Mouse (Mus musculus) stomach, embryonic 16.5 days (tissue): ENCODE measurements around the gene Adgrb3. TPM values are rescaled to one million over a fixed set of nuclear protein-coding genes. Genes with fewer than 3 reads are reported as not detected.

Experiments used
- ATAC-seq: fragments of 200-750 bp; cut with Nextera tagmentation; 2 replicates; pipeline ENCODE4 v1.8.0; 2017; ENCODE audit warnings: moderate number of reproducible peaks, moderate TSS enrichment; ENCODE audit not compliant: insufficient read depth, low FRiP score
- H3K27ac ChIP-seq: fragments of 300-500 bp; sonication (generic); 2 replicates; pipeline ENCODE4 v1.5.1; 2014; ENCODE audit warnings: low read length
- H3K27me3 ChIP-seq: fragments of 300-500 bp; sonication (generic); 2 replicates; pipeline ENCODE4 v1.6.1; 2014; ENCODE audit warnings: low read length, control low read depth, mixed read lengths; ENCODE audit not compliant: control insufficient read depth, insufficient read depth
- H3K36me3 ChIP-seq: fragments of 300-500 bp; sonication (generic); 2 replicates; pipeline ENCODE4 v1.6.1; 2014; ENCODE audit warnings: low read length; ENCODE audit not compliant: control insufficient read depth, insufficient read depth
- H3K4me1 ChIP-seq: fragments of 300-500 bp; sonication (generic); 2 replicates; pipeline ENCODE4 v1.6.1; 2014; ENCODE audit warnings: low read length, control low read depth, mixed read lengths; ENCODE audit not compliant: control insufficient read depth, insufficient read depth
- H3K4me2 ChIP-seq: fragments of 300-500 bp; sonication (generic); 2 replicates; pipeline ENCODE4 v1.6.1; 2014; ENCODE audit warnings: low read depth, low read length, mixed read lengths
- H3K4me3 ChIP-seq: fragments of 300-500 bp; sonication (generic); replicated peaks from 2 replicates; pipeline ENCODE4 v1.5.1; 2014; ENCODE audit warnings: mild to moderate bottlenecking, low read length
- H3K9ac ChIP-seq: fragments of 300-500 bp; sonication (generic); 2 replicates; pipeline ENCODE4 v1.6.1; 2014; ENCODE audit warnings: low read length
- H3K9me3 ChIP-seq: fragments of 300-500 bp; sonication (generic); replicated peaks from 2 replicates; pipeline ENCODE4 v1.6.1; 2016; ENCODE audit warnings: low read length, control low read depth; ENCODE audit not compliant: control insufficient read depth
- WGBS: fragments of 180-500 bp; shearing (Covaris S2); extraction: QIAGEN DNeasy Blood & Tissue Kit; methylation state at CpG from one replicate; pipeline ENCODE4 v1.1.7; 2014; 5-methylcytosine and 5-hydroxymethylcytosine counted together
- polyA plus RNA-seq: library from polyadenylated mRNA; unstranded; fragments of >200 nt; fragmentation: Nextera tagmentation; extraction: Ambion mirVana; gene quantifications from 2 replicates; pipeline ENCODE4 v1.2.1, GENCODE M21; 2015

Gene Adgrb3
- polyA plus RNA-seq, 1 experiment from 2014 or later: 4.5 TPM

DNA sequence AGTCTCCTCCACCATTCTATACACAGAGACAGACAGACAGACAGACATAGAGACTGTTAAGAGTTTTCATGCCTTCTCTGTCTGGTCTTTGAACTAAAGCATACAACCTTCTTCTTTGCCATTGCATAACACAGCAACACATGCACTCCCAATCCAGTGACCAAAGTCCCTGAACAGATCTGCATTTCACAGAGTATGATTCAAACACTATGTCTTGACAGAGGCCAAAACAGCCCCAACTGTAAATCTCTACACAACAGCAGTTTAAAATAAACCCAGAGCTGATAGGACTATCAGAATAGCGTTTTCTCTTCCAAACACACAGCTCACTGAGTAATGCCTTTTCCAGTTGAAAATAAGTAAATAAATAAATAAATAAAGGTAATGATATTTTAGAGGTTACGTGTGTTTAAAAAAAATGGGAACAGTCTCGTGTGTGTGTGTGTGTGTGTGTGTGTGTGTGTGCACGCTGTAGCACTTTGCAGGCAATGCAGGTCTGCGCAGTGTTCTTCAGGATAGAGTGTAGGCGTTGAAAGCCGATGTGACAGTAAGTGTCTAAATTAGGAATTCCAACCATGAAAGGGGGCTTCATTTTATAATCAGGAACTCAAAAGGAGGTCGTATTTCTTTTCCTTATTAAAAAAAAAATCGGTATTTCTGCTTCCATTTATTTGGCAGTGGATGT, 1.3 kb downstream of the Adgrb3 start:
- no peak for ATAC-seq
- peaks cover 29% of the 10 kb centered on the region for H3K27me3 ChIP-seq

GRCm38 (mm10) chr1:25827436-25827835, 2.1 kb downstream of the Adgrb3 start:
- H3K4me3 ChIP-seq: no peak overlapping the region
- WGBS: 73% methylated on average over 9 of the region's 9 CpGs

More for the DNA sequence above, 1.3 kb downstream of the Adgrb3 start:
- Histone ChIP-seq H3K9me3 (no peaks in the 10 kb centered on the region), H3K36me3 (no peaks in the 10 kb centered on the region), H3K9ac (no peak overlapping the region), H3K27ac (no peak overlapping the region), H3K4me3 (peak overlapping the region; percentile 60), H3K4me2 (peak overlapping the region; percentile 19; the same call in 1 of the 2 replicates), H3K4me1 (no peaks in the 10 kb centered on the region)
- WGBS: 71% methylated on average over 9 of the region's 9 CpGs

GRCm38 (mm10) chr1:25826771-25827170, 2.7 kb downstream of the Adgrb3 start:
- Histone ChIP-seq H3K4me1 (no peaks in the 10 kb centered on the region), H3K9ac (no peak overlapping the region), H3K27ac (no peak overlapping the region), H3K4me2 (no peak overlapping the region), H3K4me3 (no peak overlapping the region), H3K9me3 (no peaks in the 10 kb centered on the region), H3K36me3 (no peaks in the 10 kb centered on the region), H3K27me3 (peaks cover 29% of the 10 kb centered on the region)
- 12% methylated on average over 7 of the region's 7 CpGs for WGBS
- no peak for ATAC-seq

More at GRCm38 (mm10) chr1:25827436-25827835, 2.1 kb downstream of the Adgrb3 start:
- Histone ChIP-seq H3K4me1 (no peaks in the 10 kb centered on the region), H3K27me3 (peaks cover 29% of the 10 kb centered on the region), H3K27ac (no peak overlapping the region), H3K36me3 (no peaks in the 10 kb centered on the region), H3K9ac (no peak overlapping the region), H3K9me3 (no peaks in the 10 kb centered on the region), H3K4me2 (no peak overlapping the region; the same call in 1 of the 2 replicates)
- ATAC-seq: no peak

DNA sequence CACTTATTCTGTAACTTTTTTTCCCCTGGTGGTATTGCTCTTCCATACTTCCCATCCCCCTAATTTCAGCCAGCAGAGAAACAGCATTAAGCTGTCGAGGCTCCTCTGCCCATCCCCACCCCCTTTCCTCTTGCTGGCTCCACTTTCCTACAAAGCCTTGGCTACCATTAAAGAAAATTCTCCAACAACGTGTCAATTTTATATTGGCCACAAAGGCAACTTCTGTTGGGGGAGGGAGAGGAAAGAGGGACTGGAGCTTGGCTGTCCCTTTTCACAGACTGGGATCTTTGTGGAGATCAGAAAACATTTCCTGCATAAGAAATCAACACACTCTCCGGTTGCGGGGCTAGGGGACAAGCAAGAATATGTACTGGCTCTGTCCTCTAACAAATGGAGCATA, 4.9 kb downstream of the Adgrb3 start:
- Histone ChIP-seq H3K27me3 (peaks cover 13% of the 10 kb centered on the region), H3K27ac (no peak overlapping the region), H3K4me2 (no peak overlapping the region), H3K4me3 (no peak overlapping the region), H3K9me3 (no peaks in the 10 kb centered on the region), H3K9ac (no peak overlapping the region), H3K36me3 (no peaks in the 10 kb centered on the region), H3K4me1 (no peaks in the 10 kb centered on the region)
- 36% methylated on average over 4 of the region's 4 CpGs for WGBS
- no peak for ATAC-seq

DNA sequence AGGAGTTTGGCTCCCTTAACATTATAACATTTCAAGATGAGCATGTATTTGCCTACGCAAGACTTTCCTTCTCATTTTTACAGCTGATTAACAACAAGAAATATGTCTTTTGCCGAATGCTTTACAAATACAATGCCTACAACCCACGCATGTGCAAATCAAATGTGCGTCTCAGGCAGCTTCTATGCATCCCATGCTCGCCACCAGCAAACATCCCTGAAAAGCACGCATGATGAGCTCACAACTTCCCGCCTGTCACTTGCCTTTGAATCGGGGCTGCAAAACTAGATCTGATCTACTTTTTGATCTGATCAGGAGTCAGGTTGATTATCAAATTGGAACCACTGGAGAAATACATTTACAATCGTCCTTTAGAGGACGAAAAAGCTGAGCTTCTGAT, 5.5 kb downstream of the Adgrb3 start:
- Histone ChIP-seq H3K36me3 (no peaks in the 10 kb centered on the region), H3K4me1 (no peaks in the 10 kb centered on the region), H3K4me3 (no peak overlapping the region), H3K9ac (no peak overlapping the region), H3K27me3 (peaks cover 6% of the 10 kb centered on the region), H3K4me2 (no peak overlapping the region), H3K9me3 (no peaks in the 10 kb centered on the region), H3K27ac (no peak overlapping the region)
- WGBS: 75% methylated on average over 10 of the region's 10 CpGs
- ATAC-seq: no peak

GRCm38 (mm10) chr1:25815491-25815890, 14.0 kb downstream of the Adgrb3 start:
- H3K27me3 ChIP-seq: no peaks in the 10 kb centered on the region
- 38% methylated on average over 1 of the region's 1 CpGs for WGBS
- H3K9ac ChIP-seq: no peak overlapping the region
- H3K4me1 ChIP-seq: no peaks in the 10 kb centered on the region
- ATAC-seq: no peak
- H3K27ac ChIP-seq: no peak overlapping the region
- H3K4me2 ChIP-seq: no peak overlapping the region
- no peaks in the 10 kb centered on the region for H3K9me3 ChIP-seq
- no peaks in the 10 kb centered on the region for H3K36me3 ChIP-seq
- H3K4me3 ChIP-seq: no peak overlapping the region

DNA sequence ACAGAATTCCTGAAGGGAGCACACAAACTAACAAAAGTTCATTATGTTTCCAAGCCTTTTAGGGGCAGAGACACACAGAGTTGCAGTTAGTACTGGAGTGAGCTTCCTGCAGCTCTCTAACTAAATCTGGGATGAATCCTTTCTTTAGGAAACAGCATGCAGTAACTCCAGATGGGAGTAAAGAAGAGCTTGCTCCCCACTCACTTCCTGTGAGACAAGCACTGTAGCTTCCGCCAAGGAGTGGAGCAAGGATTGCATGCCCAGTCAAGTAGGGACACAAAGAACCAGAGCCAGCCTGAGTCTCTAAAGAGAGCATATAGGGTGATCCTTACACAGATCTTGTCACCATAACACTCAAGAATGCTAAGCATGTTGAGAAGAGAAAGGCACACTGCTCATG, 50.7 kb downstream of the Adgrb3 start:
- ATAC-seq: no peak
- Histone ChIP-seq H3K9me3 (no peaks in the 10 kb centered on the region), H3K4me3 (no peak overlapping the region), H3K4me1 (no peaks in the 10 kb centered on the region), H3K36me3 (no peaks in the 10 kb centered on the region), H3K27me3 (no peaks in the 10 kb centered on the region), H3K4me2 (no peak overlapping the region), H3K27ac (no peak overlapping the region), H3K9ac (no peak overlapping the region)
- WGBS: 79% methylated on average over 1 of the region's 1 CpGs

DNA sequence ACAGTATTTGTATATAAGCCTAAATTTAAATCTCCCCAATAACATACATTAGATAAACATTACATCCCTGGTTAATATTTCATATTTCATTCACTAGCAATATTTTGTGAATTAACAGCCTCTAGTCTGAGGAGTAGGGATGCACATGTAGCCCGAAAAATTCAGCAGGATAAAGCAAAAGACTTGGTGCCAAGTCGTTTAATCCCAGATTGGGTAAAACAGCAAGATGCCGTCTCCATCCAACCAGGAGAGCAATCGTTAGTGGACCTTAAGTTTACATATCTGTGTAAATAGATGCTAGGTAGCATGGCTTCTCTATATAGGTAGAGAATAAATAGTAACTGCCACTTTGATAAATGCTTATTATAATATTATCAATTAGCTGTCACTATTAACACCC, 52.0 kb downstream of the Adgrb3 start:
- no peak for ATAC-seq
- no peak overlapping the region for H3K9ac ChIP-seq
- no peaks in the 10 kb centered on the region for H3K4me1 ChIP-seq
- no peak overlapping the region for H3K4me2 ChIP-seq
- no peak overlapping the region for H3K27ac ChIP-seq
- 77% methylated on average over 4 of the region's 4 CpGs for WGBS
- H3K9me3 ChIP-seq: no peaks in the 10 kb centered on the region
- no peaks in the 10 kb centered on the region for H3K27me3 ChIP-seq
- H3K36me3 ChIP-seq: no peaks in the 10 kb centered on the region
- no peak overlapping the region for H3K4me3 ChIP-seq

DNA sequence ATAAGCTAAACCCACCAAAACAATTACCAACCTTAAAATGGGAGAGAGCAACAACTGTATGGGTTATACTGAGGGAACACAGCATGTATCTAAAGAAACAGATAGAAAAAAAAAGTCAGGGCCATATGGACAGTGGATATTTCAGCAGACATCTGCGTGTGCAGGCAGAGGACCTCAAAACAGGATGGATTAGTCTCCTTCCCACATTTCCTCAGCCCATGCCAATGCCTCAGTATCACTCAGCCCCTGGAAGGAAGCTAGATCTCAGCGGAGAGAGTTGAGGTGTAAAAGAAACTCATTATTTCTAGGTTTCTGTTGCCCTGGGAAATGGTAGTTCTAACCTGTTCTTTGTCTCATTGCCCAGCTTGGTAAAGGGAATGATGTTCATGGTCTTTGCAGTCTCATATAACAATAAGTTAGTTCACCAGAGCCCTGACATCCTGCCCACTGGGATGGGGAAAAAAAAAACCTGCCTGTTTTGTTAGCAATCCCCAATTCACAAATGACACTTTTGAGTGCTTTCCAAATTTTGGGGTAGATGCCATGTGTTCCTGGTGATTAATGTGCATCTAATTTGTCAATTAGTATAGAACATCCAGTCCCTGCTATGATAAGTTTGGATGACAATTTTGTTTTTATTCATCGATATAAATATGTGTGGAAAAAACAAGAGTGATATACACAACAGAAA, 53.9 kb downstream of the Adgrb3 start:
- no peak overlapping the region for H3K4me2 ChIP-seq
- no peak overlapping the region for H3K9ac ChIP-seq
- no peak for ATAC-seq
- no peaks in the 10 kb centered on the region for H3K27me3 ChIP-seq
- H3K36me3 ChIP-seq: no peaks in the 10 kb centered on the region
- WGBS: 84% methylated on average over 3 of the region's 3 CpGs
- no peaks in the 10 kb centered on the region for H3K4me1 ChIP-seq
- H3K4me3 ChIP-seq: no peak overlapping the region
- H3K27ac ChIP-seq: no peak overlapping the region
- H3K9me3 ChIP-seq: no peaks in the 10 kb centered on the region
